Mouse (Mus musculus): ENCODE data around the gene Nlrc5.

DNA sequence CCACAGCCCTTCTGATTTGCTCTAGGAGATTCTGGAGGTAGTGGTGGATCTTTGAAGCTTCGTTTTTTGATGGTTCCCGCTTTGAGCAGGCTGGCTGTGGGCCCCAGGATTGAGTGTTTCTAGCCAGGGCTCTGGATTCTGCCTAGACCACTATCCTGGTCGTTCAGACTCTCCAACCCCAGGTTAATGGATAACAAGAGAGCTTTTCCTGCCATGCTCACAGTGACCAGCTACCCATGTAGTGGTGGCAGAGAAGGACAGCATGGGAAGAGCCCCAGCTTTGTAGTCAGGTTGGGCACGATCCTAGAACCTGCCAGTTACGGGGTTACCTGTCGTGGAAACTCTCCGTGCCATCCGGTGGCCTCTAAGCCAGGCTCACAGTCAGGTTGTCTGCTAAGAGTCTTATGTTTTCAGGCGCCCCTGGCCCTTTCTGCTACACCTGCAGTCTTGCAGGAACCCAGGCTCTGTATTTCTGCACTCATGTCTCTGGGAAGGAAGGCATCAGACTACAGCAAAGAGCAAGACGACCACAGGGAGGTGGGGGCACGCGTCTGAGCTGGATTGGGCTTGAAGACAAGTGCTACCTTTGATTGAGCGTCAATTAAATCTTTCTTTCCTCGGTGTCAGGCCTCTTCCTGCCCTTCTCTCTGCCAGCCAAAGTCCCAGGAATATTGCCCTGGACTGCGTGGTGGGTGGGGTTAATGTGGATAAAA, 132.4 kb downstream of the Nlrc5 start:
- TF ChIP-seq POLR2A (IDR thresholded peaks at IDR 0.05; ENCODE audit: borderline replicate concordance, extremely low read depth, low read depth, low read length) (no peak), CTCF (IDR thresholded peaks at IDR 0.05; ENCODE audit: insufficient read depth, low read length) (no peak)
